Mouse (Mus musculus) bone marrow macrophage, adult 2 months (primary cell): ENCODE results near the gene Copg1.
A peak's percentile ranks its signal among the peaks of the same experiment; 100 is the strongest.

ENCODE experiments used
- CTCF ChIP-seq: IDR thresholded peaks from 2 replicates; pipeline ENCODE4 v1.5.1; 2012; ENCODE audit warnings: low read depth, mild to moderate bottlenecking, low read length, moderate library complexity
- POLR2A ChIP-seq: IDR thresholded peaks from 2 replicates; pipeline ENCODE4 v1.6.1; 2012; ENCODE audit warnings: mild to moderate bottlenecking, low read depth, low read length, borderline replicate concordance

GRCm38 (mm10) chr6:87906632-87907031, 19.0 kb downstream of the Copg1 start:
- TF ChIP-seq POLR2A (no peak), CTCF (peak; percentile 31; the same call in 1 of the 2 replicates)
